Mouse (Mus musculus) c-Kit-positive CD71-positive TER-119-positive erythroid progenitor cells, embryonic 14.5 days (primary cell): ENCODE results near the gene Lmbrd1.
"Not testable (repeated sequence)": the region's sequence is repeated elsewhere in the genome, so short reads cannot be mapped to it uniquely, and the experiment has no call there.

Source experiments
- DNase-seq: peaks from one replicate; pipeline ENCODE4 v3.0.0-alpha.2; 2013; ENCODE audit warnings: low spot score

Gene Lmbrd1

GRCm38 (mm10) chr1:24678205-24678917 is at the start of gene Lmbrd1:
Lmbrd1 (plus strand) TSS chr1:24678630.
- DNase-seq, result peak; percentile 85

DNA sequence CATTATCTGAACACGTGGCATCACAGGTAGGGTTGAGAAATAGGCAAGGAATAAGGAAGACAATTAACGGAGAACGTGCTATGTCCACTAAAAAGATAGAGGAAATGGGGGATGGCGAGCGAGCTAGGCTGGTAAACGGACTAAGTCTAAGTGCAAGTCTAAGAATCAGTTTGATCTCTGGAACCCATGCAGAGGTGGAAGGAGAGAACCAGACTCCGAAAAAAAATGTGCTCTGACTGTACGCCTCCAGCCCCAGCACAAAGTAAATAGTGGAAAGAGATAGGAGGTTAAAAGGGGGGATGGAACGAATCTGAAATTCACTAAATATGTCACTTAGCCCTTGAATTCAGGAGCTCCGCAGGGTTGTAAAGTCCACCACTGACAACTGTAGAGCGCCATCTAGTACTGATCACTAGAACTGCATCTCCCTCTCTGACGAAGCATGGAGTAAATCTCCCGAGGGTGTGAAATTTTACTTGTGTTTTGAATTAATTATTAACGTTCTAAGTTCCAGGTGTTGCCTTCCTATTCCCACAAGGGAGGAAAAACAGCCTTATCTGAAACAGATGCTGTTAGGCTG is 44.8 kb upstream of the Lmbrd1 start:
- DNase-seq, result no peak

- DNase-seq, result no peak
Measured at GRCm38 (mm10) chr1:24650100-24650499, 28.3 kb upstream of the Lmbrd1 start.

DNA sequence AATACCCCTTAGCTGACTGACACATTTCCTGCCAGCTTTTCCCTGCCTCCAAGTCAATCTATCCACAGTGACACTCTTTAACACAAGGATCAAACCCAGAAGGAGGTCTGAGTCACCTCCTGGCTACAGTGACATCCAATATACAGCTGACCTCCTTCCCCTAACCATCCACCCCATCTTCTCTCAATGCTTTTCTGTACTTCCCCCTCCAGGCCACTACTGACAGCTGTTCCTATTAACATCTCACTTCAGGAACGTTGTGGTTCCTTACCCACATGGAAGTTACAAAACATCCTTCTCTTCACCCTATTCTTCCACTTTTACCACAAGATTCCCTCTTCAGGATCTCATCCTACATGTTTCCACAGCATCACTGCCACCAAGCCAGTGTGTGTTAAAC is 18.5 kb upstream of the Lmbrd1 start:
- no peak for DNase-seq

- not testable (repeated sequence) for DNase-seq
Measured at GRCm38 (mm10) chr1:24660662-24661061, 17.8 kb upstream of the Lmbrd1 start.

DNA sequence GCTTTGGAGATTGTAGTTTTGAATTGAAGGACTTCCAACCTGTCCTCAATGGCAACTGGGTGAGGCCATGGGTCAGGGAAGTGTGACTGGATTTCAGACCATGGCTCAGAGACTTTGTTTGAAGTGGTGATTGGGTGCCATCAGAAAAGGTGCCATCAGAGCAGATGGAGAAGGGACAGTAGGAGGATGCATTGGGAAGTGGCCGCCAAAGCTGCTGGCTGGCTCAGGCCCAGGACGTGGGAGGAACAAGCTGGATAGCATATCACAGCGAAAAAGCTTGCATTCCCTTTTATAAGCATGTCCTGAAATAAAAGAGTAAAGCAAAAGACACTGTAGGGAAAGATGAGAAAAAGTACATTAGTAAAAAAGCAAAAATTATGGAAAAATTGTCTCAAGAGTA is 16.9 kb upstream of the Lmbrd1 start:
- no peak for DNase-seq

- DNase-seq, result no peak
Measured at GRCm38 (mm10) chr1:24664158-24664557, 14.3 kb upstream of the Lmbrd1 start.

DNA sequence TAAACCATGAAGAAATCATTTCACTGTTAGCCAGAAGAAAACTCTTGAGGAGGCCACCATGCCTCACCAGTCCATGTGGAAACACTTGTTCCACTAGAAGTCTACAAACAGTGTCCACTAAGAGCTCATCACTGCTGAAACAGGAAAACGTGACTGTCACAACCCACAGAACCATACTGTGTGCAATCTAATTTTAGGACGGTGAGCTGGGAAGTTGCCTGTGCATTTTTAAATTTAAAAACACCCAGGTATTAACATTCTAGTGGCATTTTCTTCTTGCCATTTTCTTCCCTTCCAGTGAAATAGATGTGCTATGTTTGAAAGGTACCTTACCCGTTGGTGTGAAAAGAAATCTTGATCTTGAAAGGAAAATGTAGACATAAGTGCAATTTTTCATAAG is 5.2 kb upstream of the Lmbrd1 start:
- no peak for DNase-seq

GRCm38 (mm10) chr1:24677706-24678105 is 724 bp upstream of the Lmbrd1 start:
- no peak for DNase-seq

DNA sequence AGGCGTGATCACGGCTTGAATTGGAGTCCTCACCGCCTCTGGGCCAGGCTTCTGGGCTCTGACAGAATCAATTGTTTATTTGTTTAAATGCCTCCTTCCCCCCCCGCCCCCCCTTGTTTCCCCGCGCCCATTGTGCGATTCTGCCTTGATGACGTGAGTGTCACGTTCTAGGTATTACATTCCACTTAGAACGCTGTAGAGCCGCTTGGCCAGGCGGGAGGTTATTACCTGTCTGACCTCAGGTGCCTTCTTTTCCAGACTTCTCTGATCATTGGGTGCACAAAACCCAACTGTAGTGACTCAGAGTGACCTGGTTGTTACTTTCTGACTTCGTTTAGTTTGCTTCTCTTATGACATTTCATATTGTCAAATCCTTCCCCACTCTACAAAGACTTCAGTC is 641 bp downstream of the Lmbrd1 start:
- peak; percentile 12 for DNase-seq

DNA sequence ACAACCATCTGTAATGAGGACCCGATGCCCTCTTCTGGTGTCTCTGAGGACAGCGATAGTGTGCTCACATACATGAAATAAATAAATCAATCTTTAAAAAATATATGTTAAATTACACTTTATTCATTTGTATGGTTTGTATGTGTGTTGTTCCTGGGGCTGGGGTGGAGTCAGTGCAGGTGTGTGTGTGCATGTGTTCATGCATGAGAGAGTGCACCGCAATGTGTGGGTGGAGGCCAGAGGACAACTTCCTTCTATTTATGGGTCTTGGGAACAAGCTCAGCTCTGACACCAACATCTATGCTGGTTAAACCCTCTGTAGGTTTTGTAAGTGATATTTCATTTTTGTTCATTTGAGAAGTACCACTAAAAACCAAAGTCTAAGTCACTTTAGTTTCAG is 2.6 kb downstream of the Lmbrd1 start:
- no peak for DNase-seq

GRCm38 (mm10) chr1:24681946-24682345 is 3.5 kb downstream of the Lmbrd1 start:
- DNase-seq, result no peak

GRCm38 (mm10) chr1:24683947-24684346 is 5.5 kb downstream of the Lmbrd1 start:
- no peak for DNase-seq

GRCm38 (mm10) chr1:24685606-24686005 is 7.2 kb downstream of the Lmbrd1 start:
- no peak for DNase-seq

GRCm38 (mm10) chr1:24686235-24687021 is 8.0 kb downstream of the Lmbrd1 start:
- no peak for DNase-seq

GRCm38 (mm10) chr1:24697677-24698076 is 19.2 kb downstream of the Lmbrd1 start:
- no peak for DNase-seq

- DNase-seq, result no peak
Measured at GRCm38 (mm10) chr1:24698146-24698880, 19.9 kb downstream of the Lmbrd1 start.

- peak; percentile 33 for DNase-seq
Measured at GRCm38 (mm10) chr1:24699320-24699719, 20.9 kb downstream of the Lmbrd1 start.

DNA sequence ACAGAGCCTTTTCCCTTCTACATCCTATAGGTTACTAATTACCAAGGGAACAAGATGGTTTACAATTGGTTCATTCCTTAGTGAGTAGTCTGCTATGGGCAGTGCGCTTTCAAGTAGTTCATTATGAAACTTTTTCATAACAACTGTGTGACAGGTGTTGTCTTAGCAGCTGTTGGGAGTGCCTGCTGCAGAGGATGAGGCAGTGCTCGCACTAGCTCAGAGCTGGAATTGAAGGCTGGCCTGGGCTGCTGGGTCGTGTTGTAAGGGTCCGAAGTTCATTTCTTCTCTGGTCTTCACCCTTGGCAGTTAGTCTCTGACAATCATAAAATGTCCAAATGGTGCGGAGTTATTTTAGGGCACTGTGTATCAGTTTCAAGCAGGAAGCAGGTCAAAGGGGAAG is 21.8 kb downstream of the Lmbrd1 start:
- DNase-seq, result no peak

GRCm38 (mm10) chr1:24703821-24704220 is 25.4 kb downstream of the Lmbrd1 start:
- no peak for DNase-seq

DNA sequence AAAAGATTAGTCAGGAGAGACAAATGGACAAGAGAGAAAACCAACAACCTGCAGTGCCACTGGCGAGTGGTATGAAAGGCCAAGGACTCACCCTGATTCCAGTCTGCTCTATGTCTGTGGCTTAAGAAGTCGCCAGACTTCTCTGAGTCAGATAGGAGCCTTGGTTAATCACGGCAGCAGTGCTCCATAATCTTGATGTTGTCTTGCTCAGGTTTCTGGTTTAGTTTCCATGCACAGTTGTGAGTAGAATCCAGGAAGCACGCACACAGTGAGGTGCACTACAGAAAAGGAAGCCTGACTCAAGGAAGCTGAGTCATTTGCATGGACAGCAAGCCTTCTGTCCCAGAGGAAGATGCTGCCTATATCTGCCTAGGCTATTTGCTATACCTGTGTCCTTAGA is 37.9 kb downstream of the Lmbrd1 start:
- DNase-seq, result no peak

GRCm38 (mm10) chr1:24719621-24720020 is 41.2 kb downstream of the Lmbrd1 start:
- DNase-seq, result no peak
